Mouse (Mus musculus) spleen, postnatal 10 days (tissue): Measurements from ENCODE around the gene Fcgr2b.

Source experiments
- DNase-seq, 2 experiments: peaks; one replicate each; pipeline ENCODE4 v3.0.0; 2021 to 2022; ENCODE audit warnings: low spot score in 2 of 2

Gene Fcgr2b

DNA sequence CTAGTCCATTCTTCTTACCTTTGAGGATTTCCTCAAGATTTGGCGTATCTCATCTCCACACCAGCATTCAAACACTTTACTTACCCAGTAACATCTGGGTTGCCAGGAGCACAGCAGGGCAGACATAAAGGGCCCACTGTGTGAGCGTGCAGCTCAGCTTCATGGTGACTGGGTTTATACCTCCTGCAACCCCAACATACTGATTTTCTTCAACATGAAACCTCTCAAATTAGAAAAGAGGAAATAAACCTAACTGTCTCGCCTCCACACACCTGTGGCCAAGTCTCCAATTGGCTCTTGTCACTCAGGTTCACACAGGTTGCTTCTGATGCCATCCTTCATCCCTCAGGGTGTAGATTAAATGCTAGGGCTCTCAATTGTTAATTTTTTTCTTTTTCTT lies 49.0 kb downstream of the Fcgr2b start, which contains the start of gene Fcrla:
Fcrla (minus strand) TSS at position 206 of the 400 bp plus-strand sequence.
- DNase-seq = peak in 1 of 2 experiments; percentile 36

- no peak for DNase-seq
These were observed 49.4 kb downstream of the Fcgr2b start for GRCm38 (mm10) chr1:170926941-170927340.

DNA sequence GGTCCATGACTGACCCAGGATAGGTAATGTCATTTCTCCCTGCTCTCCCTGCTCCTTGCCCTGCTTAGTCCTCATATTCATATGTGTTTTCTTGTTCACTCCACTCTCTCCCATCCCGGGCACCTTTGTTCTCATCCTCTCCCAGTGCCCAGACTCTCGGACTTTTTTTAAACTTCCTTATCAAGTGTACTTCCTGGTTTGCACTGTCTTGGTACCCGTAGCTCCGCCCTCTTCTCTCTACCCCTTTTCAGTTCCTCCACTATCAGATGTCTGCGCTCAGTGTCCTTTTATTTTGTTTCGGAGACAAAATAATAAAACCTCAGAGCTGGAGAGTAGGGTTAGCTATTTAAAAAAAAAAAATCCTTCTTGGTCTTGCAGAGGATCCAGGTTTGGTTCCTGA lies 51.9 kb downstream of the Fcgr2b start:
- DNase-seq = peak in 1 of 2 experiments; percentile 57

DNA sequence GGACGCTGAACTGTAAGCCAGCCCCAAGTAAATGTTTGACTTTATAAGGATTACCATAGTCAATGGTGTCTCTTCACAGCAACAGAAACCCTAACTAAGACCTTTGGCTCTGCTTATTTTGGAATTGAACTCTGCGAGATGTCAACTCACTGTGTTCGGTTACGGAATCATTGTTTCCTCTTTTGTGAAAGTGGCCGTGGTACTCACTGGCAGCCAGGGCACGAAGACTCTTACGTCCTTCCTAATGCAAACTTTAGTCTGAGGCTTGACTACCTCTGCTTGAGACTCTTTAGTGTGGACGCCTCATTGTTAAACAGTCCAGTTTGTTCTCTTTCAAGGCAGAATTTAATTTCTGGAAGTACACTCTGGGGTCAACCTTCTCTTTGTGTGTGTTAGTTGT lies 57.0 kb downstream of the Fcgr2b start:
- DNase-seq = no peak

DNA sequence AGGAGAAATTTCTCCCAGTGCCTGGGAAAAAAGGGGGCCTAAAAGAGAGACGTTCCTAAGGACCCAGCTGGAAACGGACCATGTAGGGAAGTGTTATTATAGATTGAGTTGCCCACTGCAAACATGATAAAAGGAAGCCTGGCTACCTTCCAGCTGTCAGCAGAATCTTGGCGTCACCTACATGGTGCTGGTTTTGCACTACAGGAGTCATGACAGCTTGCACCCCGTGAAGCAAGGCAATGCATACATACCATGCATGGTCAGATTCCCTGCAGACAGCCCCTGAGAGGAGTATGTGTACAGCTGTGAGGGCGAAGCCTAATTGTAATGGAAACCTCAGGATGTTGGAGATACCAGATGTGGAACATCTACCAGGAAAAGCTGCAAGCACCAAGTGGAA lies 60.7 kb downstream of the Fcgr2b start:
- DNase-seq = no peak

GRCm38 (mm10) chr1:170912891-170913615 lies 63.3 kb downstream of the Fcgr2b start, which contains the start of gene Fcrlb:
Gene Fcrlb, minus strand, starts transcription at chr1:170912941.
- DNase-seq = no peak

DNA sequence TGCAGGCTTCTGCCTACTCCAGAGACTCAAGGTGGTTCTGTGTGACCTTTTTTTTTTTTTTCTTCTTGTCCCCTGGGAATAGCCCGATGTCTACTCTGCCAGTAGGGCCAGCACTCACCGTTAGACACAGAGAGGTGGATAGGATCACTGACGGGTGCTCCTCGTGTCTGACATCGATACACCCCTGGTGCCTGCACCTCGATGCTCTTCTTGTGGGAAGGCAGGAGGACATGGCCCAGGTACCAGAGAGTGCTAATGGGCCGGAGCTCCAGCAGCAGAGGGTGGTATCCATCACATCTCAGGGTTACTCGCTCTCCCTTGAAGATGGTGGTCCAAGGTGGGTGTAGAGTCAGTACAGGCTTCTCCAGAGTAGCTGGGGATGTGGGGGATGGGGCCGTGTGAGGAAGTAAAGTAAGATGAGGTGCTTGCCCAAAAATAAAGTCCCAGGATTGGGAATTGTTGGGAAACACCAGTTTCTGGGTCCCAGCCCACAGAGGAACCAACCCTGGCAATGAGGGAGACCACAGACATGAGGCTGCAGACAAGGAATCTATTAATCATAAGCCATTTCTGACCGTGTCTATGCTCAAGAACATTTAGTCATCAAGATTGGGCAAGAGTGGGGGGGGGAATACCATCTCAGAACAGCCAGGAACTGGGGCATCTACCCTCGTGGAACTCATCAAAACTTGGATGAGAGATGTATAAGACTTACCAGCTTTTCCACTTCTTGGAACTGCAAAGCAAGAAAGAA lies 64.3 kb downstream of the Fcgr2b start:
- DNase-seq = no peak
